Mouse (Mus musculus): Measurements from ENCODE around the gene Lrrc32.

GRCm38 (mm10) chr7:98489131-98489530 is at the start of gene Lrrc32:
- TF ChIP-seq POLR2A (IDR thresholded peaks at IDR 0.05; ENCODE audit: extremely low read depth, insufficient read depth, low read length) (no peak), CTCF (IDR thresholded peaks at IDR 0.05; ENCODE audit: low read depth, low read length) (no peak)

Data from liver, adult 2 months (tissue).